Mouse (Mus musculus): ENCODE results near the gene Amotl2. TPM values are rescaled to one million over a fixed set of nuclear protein-coding genes. Genes with fewer than 3 reads are reported as not detected.

Amotl2 gene
- polyA plus RNA-seq, 1 experiment from 2014 or later: 40.7 TPM

GRCm38 (mm10) chr9:102722750-102723149, 6.3 kb downstream of the Amotl2 start:
- Histone ChIP-seq H3K9ac (ENCODE audit: low read depth, low read length) (0 out of 2 replicates have a peak overlapping the region, but pooled peaks have one; percentile 35), H3K27ac (ENCODE audit: low read depth, low read length) (no peak overlapping the region; the same call in none of the 2 replicates), H3K4me3 (ENCODE audit: low read length) (peak overlapping the region; percentile 3; the same call in 1 of the 2 replicates), H3K36me3 (ENCODE audit: control insufficient read depth, insufficient read depth, low read length) (peaks cover 39% of the 10 kb centered on the region), H3K9me3 (ENCODE audit: control insufficient read depth, low read length) (no peaks in the 10 kb centered on the region), H3K4me1 (ENCODE audit: control insufficient read depth, insufficient read depth, low read depth, low read length) (peaks cover 75% of the 10 kb centered on the region), H3K4me2 (ENCODE audit: low read length) (peak overlapping the region; percentile 93), H3K27me3 (replicated peaks; ENCODE audit: control insufficient read depth, insufficient read depth, low read length) (no peaks in the 10 kb centered on the region)
- ATAC-seq: no peak
- WGBS: 79% methylated on average over 4 of the region's 4 CpGs

- no peaks in the 10 kb centered on the region for H3K27me3 ChIP-seq (replicated peaks; ENCODE audit: control insufficient read depth, insufficient read depth, low read length)
- H3K4me1 ChIP-seq (ENCODE audit: control insufficient read depth, insufficient read depth, low read depth, low read length): peaks cover 75% of the 10 kb centered on the region
- H3K9me3 ChIP-seq (ENCODE audit: control insufficient read depth, low read length): no peaks in the 10 kb centered on the region
- H3K4me2 ChIP-seq (ENCODE audit: low read length): no peak overlapping the region; the same call in 1 of the 2 replicates
- H3K36me3 ChIP-seq (ENCODE audit: control insufficient read depth, insufficient read depth, low read length): peaks cover 45% of the 10 kb centered on the region
- peak overlapping the region; percentile 29 for H3K27ac ChIP-seq (ENCODE audit: low read depth, low read length)
- 77% methylated on average over 12 of the region's 12 CpGs for WGBS
- no peak for ATAC-seq
- no peak overlapping the region for H3K4me3 ChIP-seq (ENCODE audit: low read length)
- H3K9ac ChIP-seq (ENCODE audit: low read depth, low read length): no peak overlapping the region
Observed at GRCm38 (mm10) chr9:102723241-102723709, 6.8 kb downstream of the Amotl2 start.

GRCm38 (mm10) chr9:102723990-102724461, 7.6 kb downstream of the Amotl2 start:
- peak; percentile 94 for ATAC-seq
- Histone ChIP-seq H3K4me3 (ENCODE audit: low read length) (no peak overlapping the region), H3K4me1 (ENCODE audit: control insufficient read depth, insufficient read depth, low read depth, low read length) (peaks cover 75% of the 10 kb centered on the region), H3K4me2 (ENCODE audit: low read length) (no peak overlapping the region), H3K9ac (ENCODE audit: low read depth, low read length) (peak overlapping the region; percentile 0; the same call in 1 of the 2 replicates), H3K27me3 (replicated peaks; ENCODE audit: control insufficient read depth, insufficient read depth, low read length) (no peaks in the 10 kb centered on the region), H3K36me3 (ENCODE audit: control insufficient read depth, insufficient read depth, low read length) (peaks cover 49% of the 10 kb centered on the region), H3K9me3 (ENCODE audit: control insufficient read depth, low read length) (no peaks in the 10 kb centered on the region), H3K27ac (ENCODE audit: low read depth, low read length) (peak overlapping the region; percentile 60)
- 5% methylated on average over 4 of the region's 4 CpGs for WGBS

GRCm38 (mm10) chr9:102724942-102725341, 8.5 kb downstream of the Amotl2 start:
- Histone ChIP-seq H3K4me2 (ENCODE audit: low read length) (no peak overlapping the region), H3K36me3 (ENCODE audit: control insufficient read depth, insufficient read depth, low read length) (peaks cover 58% of the 10 kb centered on the region), H3K9me3 (ENCODE audit: control insufficient read depth, low read length) (no peaks in the 10 kb centered on the region), H3K27me3 (replicated peaks; ENCODE audit: control insufficient read depth, insufficient read depth, low read length) (no peaks in the 10 kb centered on the region), H3K27ac (ENCODE audit: low read depth, low read length) (no peak overlapping the region), H3K4me1 (ENCODE audit: control insufficient read depth, insufficient read depth, low read depth, low read length) (peaks cover 69% of the 10 kb centered on the region), H3K4me3 (ENCODE audit: low read length) (no peak overlapping the region), H3K9ac (ENCODE audit: low read depth, low read length) (peak overlapping the region; percentile 10; the same call in 1 of the 2 replicates)
- ATAC-seq: no peak
- 77% methylated on average over 7 of the region's 7 CpGs for WGBS

- peak overlapping the region; percentile 33 for H3K9ac ChIP-seq (ENCODE audit: low read depth, low read length)
- H3K4me2 ChIP-seq (ENCODE audit: low read length): peak overlapping the region; percentile 40
- H3K4me3 ChIP-seq (ENCODE audit: low read length): no peak overlapping the region
- WGBS: under 1% methylated on average over 18 of the region's 22 CpGs
- no peaks in the 10 kb centered on the region for H3K27me3 ChIP-seq (replicated peaks; ENCODE audit: control insufficient read depth, insufficient read depth, low read length)
- H3K9me3 ChIP-seq (ENCODE audit: control insufficient read depth, low read length): no peaks in the 10 kb centered on the region
- H3K36me3 ChIP-seq (ENCODE audit: control insufficient read depth, insufficient read depth, low read length): peaks cover 65% of the 10 kb centered on the region
- ATAC-seq: peak; percentile 41
- H3K27ac ChIP-seq (ENCODE audit: low read depth, low read length): peak overlapping the region; percentile 66
- peaks cover 58% of the 10 kb centered on the region for H3K4me1 ChIP-seq (ENCODE audit: control insufficient read depth, insufficient read depth, low read depth, low read length)
Observed at GRCm38 (mm10) chr9:102725958-102726654, 9.6 kb downstream of the Amotl2 start.

- Histone ChIP-seq H3K9me3 (ENCODE audit: control insufficient read depth, low read length) (no peaks in the 10 kb centered on the region), H3K36me3 (ENCODE audit: control insufficient read depth, insufficient read depth, low read length) (peaks cover 72% of the 10 kb centered on the region), H3K27me3 (replicated peaks; ENCODE audit: control insufficient read depth, insufficient read depth, low read length) (no peaks in the 10 kb centered on the region), H3K4me3 (ENCODE audit: low read length) (no peak overlapping the region), H3K9ac (ENCODE audit: low read depth, low read length) (peak overlapping the region; percentile 33; the same call in 1 of the 2 replicates), H3K27ac (ENCODE audit: low read depth, low read length) (peak overlapping the region; percentile 66), H3K4me1 (ENCODE audit: control insufficient read depth, insufficient read depth, low read depth, low read length) (peaks cover 51% of the 10 kb centered on the region), H3K4me2 (ENCODE audit: low read length) (no peak overlapping the region)
- no peak for ATAC-seq
- 67% methylated on average over 3 of the region's 3 CpGs for WGBS
Observed at GRCm38 (mm10) chr9:102726811-102727210, 10.3 kb downstream of the Amotl2 start.

GRCm38 (mm10) chr9:102727662-102728468, 11.4 kb downstream of the Amotl2 start:
- Histone ChIP-seq H3K27ac (ENCODE audit: low read depth, low read length) (no peak overlapping the region), H3K4me2 (ENCODE audit: low read length) (no peak overlapping the region), H3K27me3 (replicated peaks; ENCODE audit: control insufficient read depth, insufficient read depth, low read length) (no peaks in the 10 kb centered on the region), H3K4me3 (ENCODE audit: low read length) (no peak overlapping the region), H3K4me1 (ENCODE audit: control insufficient read depth, insufficient read depth, low read depth, low read length) (peaks cover 40% of the 10 kb centered on the region), H3K9me3 (ENCODE audit: control insufficient read depth, low read length) (no peaks in the 10 kb centered on the region), H3K9ac (ENCODE audit: low read depth, low read length) (no peak overlapping the region), H3K36me3 (ENCODE audit: control insufficient read depth, insufficient read depth, low read length) (peaks cover 72% of the 10 kb centered on the region)
- no peak for ATAC-seq
- 90% methylated on average over 25 of the region's 25 CpGs for WGBS

- ATAC-seq: no peak
- Histone ChIP-seq H3K9me3 (ENCODE audit: control insufficient read depth, low read length) (no peaks in the 10 kb centered on the region), H3K9ac (ENCODE audit: low read depth, low read length) (no peak overlapping the region), H3K4me3 (ENCODE audit: low read length) (no peak overlapping the region), H3K4me2 (ENCODE audit: low read length) (no peak overlapping the region), H3K27me3 (replicated peaks; ENCODE audit: control insufficient read depth, insufficient read depth, low read length) (no peaks in the 10 kb centered on the region), H3K27ac (ENCODE audit: low read depth, low read length) (no peak overlapping the region), H3K36me3 (ENCODE audit: control insufficient read depth, insufficient read depth, low read length) (peaks cover 70% of the 10 kb centered on the region), H3K4me1 (ENCODE audit: control insufficient read depth, insufficient read depth, low read depth, low read length) (peaks cover 35% of the 10 kb centered on the region)
- WGBS: 96% methylated on average over 9 of the region's 9 CpGs
Observed at GRCm38 (mm10) chr9:102728469-102728747, 11.9 kb downstream of the Amotl2 start.

All from hindbrain, embryonic 16.5 days (tissue).